Mouse (Mus musculus) forelimb bud, embryonic 11.5 days (tissue): ENCODE data around the gene Batf2.
"Not testable (repeated sequence)": the region's sequence is repeated elsewhere in the genome, so short reads cannot be mapped to it uniquely, and the experiment has no call there.

Experiments
- DNase-seq: peaks from one replicate; pipeline ENCODE4 v3.0.0-alpha.2; 2012; ENCODE audit warnings: low read depth, low spot score

Gene Batf2

DNA sequence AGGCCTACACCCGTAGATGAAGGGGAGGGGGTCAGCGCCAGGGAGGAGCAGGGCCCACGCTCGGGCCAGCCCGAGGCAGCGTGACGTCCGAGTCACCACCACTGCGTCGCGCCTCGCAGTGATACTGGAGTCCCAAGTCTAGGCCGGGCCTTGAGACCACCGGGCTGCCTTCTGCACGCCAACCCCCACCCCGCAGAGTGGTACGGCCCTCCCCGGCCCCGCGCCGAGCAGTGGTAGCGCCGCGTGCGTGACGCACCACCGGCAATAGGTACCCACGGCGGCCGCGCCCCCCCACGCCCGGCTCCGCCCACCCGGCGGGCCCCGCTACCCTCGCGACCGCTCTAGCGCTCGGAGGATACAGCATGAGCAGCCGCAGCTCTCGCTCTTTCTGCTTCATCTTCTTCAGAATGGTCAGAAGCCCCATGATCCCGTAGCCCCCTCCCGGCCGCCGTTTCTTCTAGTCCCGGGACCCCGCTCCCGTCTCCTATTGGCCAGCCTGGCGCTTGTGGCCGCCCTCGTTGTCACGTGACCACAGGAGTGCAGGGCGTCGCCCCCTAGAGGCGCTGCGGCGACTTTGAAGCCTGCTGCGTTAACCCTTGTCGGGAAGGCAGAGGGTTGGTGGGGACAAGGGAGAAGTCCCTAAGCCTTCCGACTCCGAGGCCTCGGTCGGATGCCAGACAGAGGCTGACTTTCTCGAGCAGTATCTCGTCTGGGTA lies at the start of gene Batf2:
TSS of gene Batf2 (plus strand) at position 306 of the 716 bp plus-strand sequence.
- DNase-seq = peak; percentile 97

DNA sequence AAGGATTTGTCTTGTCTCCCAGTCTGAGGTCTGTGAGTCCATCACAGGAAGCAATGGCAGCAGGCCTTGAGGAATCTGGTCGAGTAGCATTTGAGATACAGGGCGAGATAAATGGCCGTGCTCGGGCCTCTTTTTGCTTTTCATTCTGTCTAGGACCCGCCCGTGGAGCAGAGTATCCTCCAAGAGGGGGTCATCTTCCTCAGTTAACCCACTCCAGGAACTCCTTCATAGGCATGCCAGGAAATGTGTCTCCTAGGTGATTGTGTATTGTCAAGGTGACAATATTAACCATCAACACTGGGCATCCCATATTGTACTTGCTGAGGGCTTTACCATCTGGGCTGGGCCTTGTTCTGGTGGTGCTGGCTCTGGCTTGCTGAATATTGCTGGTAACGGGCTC lies 46.7 kb upstream of the Batf2 start, which contains the start of gene AC131692.1:
TSS of gene AC131692.1 (plus strand) at position 301 of the 400 bp plus-strand sequence.
- DNase-seq = no peak

DNA sequence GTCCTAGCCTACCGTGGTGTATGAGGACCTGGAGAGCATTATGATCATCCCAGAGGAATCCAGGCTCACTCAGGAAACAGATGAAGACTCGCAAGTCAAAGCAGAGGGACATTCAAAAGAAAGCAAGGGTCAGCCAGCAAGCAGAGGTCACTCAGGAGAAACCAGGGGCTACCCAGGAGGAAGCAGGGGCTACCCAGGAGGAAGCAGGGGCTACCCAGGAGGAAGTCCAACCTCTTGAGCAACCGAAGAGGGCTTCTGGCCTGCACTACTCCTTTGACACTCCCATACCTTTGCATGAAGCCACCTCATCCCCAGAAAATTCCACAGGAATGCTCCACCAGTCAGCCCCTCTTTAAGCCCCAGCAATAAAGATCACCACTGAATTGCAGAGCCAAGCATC lies 42.9 kb upstream of the Batf2 start:
- DNase-seq = no peak

DNA sequence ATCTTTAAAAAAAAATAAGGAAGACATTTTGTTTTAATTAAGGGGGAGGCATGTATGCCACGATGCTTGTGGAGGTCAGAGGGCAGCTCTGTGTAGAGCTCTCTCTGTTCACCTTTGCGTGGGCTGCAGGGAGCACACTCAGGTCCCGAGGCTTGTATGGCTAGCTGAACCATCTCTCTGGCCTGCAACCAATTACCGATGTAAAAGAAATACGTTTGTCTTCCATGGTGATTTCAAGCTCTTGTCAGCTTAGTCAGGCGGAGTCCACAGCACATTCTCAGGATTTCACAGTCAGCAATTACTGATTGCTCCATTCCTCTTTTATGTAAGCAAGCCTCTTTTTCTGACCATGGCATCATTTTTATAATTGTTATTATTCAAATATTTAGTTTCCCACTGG lies 39.6 kb upstream of the Batf2 start:
- DNase-seq = no peak

DNA sequence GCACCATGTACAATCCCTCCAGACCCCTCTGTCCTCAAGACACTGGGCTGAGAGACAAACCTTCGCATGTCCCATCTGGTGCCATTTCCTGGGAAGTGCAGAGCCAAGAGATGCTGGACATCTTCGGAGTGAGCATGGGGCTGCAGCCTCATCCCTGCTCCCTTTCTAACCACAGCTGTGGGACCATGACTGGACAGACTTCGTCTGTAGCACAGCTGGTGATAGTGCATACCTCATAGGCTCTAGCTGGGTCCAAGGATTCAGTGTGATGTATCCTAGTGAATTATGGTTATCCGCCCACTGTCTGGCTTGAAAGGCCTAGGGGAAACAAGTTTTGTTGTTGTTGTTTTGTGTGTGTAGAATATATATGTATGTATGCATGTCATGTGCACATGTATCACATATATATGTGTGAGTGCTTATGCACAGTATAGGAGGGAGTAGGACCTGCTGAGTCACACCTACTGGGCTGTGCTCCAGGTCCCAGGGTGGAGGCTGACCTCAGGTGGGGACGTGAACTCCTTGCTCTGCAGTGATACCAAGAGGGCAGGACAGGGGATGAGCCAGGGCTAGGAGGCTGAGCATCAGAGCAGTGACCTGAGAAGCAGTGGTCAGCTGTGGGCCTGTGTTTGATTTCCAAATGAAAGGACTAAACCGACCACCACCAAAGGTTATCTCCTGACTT lies 38.5 kb upstream of the Batf2 start:
- DNase-seq = no peak

DNA sequence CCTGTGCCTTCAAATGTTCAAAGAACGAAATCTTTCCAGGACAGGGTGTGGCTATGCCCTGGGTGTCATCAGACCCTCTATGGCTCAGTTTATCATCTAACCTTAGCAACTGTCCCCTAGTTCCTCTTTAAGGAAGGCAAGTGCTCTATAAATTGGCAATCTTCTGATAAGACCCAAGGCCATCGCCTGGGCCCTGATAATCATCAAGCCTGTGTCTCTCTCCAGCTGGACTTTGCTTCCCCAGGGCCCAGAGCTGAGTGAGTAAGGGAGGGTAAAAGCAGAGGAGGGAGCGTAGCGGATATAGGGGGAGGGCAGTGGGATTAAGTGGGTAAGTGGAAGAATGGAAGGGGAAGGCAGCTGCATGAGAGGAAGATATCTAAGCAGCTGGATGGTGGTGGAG lies 36.3 kb upstream of the Batf2 start:
- no peak for DNase-seq

DNA sequence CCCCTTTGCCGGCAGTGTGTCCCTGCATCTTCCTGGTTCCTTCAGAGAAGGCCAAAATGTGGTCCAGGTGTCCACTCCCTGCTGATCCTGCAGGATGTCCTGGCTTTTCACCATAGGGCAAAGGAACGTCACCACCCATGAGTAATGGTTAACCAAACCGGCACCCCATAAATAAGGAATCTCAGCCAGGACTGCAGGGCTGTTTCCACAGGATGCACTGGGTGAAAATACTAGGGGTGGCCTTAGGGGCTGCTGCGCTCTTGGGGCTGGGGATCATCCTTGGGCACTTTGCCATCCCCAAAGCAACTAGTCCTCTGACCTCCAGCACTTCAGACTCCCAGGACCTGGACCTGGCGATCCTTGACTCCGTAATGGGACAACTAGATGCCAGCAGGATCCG lies 35.2 kb upstream of the Batf2 start, which contains the start of gene Naaladl1:
TSS of gene Naaladl1 (plus strand) at position 197 of the 400 bp plus-strand sequence.
- no peak for DNase-seq

DNA sequence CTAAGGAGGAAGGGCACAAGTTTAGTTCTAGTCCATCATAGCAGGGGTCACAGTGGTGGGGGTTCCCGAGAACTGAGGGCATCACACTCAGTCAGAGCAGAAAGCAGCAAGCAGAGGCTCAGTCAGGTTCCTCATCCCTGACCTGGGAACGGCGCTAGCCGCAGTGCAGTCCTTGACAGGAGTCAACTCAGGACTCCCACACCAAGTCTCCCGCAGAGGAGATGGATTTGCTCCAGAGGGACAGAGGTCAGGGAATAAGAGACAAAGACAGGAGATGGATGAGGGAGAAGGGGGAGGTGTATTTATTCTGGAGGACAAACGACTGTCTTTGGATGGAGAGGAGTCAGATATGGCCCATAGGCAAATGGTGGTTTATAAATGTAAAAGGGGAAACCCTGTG lies 27.7 kb upstream of the Batf2 start:
- no peak for DNase-seq

DNA sequence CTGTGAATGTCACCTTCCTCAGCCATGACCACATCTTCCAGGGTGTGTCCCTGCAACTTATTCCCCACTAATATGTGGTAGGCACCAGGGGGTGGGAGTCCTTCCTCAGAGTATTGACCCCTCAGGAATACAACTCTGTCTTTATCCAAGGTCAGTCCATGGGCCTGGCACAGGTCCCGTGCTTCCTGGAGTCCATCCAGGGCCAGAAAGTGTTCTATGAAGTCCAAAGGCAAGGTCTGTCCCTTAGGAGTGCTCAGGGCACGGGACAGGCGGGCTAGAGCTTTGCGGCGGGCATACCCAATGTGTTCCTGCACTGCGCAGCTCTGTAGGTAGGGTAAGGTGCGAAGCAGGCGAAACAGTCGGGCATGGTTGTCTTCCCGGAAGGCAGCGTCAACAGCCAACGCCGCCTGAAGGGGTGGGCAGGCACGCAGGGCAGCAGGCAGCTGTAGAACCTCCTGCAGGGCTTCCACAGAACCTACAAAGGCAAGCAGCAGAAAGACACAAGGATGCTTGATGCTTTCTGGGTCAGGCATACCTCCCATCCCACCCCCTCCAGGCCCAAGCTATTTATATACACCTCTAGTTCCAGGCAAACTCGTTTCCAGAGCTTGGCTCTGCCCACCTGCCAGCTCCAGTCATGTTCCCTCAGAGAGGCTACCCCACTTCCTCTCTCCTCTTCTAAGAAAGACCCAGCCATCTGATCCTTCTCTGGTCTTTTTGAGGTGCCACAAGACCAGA lies 24.5 kb upstream of the Batf2 start:
- DNase-seq = no peak

DNA sequence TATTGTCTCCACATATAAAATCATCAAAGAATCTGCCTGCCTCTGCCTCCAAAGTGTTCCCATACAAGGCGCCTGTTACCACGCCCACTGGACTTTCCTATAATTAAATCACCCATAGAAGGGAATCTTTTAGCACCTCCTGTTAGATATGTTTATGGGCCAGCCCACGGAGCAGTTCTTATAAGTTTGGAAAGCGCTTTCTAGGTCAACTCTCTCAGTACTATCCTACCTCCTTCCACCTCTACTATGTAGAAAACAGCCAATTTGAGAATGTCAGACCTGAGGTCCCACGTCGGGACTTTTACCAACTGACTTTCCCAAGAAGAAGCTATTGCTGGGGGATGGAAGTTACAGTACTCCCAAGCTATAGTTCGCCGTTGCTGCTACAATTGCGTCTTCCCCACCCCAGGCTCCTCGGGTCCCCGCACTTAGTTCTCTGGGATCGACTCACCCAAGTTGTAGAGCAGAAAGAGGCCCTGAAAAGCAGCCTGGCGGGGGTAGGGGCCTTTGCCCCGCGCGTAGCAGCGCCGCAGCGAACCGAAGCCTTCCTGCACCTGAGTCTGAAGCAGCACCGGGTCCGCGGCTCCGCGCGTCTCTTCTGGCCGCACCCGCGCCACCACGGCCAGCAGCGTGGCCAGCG lies 23.3 kb upstream of the Batf2 start:
- DNase-seq = no peak

DNA sequence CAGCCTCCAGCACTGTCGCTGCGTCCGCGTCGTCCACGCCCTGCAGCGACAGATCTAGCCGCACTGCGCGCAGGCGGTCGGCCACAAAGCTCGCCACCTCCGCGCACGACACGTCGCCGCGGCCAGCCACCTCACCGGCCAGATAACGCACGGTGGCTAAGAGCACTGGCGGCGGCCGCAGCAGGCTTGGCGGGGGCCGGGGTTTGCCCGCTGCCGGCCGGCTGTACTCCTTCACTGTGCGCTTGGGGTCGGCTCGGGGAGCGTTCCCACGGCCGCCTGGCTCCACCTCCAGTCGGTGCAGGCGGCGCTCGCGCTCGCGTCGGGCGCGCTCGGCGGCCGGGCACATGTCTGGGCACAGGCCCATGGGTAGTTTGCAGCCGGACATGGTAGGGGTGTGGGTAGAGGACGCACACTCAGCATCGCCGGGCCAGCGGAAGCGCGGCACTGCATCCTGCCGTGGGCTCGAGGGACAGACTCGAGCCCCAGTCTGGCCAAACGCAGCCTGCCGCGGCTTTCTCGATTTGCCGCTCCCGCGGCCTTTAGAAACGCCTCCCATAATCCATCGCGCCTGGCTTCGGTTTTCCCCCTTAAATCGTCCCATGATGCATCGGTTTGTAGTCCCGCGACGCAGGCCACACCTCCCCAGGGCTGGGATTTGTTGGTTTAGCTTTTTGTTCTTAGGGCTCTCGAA lies 22.7 kb upstream of the Batf2 start, which contains the start of gene Sac3d1:
TSS of gene Sac3d1 (minus strand) at position 665 of the 691 bp plus-strand sequence.
- DNase-seq = peak; percentile 94

DNA sequence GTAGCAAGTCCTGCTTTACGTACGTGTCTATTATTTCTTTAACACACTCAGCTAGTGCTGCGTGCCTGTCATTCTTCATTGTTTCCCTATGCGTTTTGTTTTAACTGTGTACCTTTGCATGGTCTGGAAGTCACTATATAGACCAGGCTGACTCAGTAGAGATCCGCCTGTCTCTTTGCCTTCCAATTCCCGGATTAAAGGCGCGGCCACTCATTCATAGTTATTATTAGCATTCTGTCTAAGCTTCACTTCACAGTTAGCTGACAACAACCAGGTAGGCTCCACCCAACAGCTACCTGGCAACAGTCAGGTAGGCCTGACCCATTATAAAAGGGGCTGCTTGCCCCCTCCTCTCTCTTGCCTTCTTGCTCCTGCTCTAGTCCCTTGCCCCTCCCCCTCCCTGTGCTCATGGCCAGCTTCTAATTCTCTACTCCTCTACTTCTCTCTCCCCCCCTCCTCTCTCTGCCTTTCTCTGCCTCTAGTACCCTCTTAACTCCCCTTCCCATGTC lies 22.1 kb upstream of the Batf2 start:
- DNase-seq = peak; percentile 10

DNA sequence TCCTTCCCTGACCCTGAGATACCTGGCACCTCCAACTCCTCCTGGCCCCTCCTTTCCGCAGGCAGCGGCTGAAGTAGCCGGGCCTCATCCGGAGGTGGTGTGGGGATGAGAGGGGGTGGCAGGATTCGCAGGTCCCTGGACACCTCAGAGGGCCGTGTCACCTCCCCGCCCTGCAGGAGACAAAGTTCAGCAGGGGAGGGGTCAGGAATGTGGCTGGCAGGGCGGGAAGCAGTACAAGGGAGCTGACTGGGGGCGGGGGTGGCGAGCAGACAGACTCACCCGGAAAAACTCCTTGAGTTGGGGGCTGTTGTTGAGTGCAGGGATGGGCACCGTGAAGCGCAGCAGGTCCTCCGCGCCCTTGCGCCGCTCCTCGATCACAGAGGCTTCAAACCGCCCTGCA lies 19.0 kb upstream of the Batf2 start:
- no peak for DNase-seq

DNA sequence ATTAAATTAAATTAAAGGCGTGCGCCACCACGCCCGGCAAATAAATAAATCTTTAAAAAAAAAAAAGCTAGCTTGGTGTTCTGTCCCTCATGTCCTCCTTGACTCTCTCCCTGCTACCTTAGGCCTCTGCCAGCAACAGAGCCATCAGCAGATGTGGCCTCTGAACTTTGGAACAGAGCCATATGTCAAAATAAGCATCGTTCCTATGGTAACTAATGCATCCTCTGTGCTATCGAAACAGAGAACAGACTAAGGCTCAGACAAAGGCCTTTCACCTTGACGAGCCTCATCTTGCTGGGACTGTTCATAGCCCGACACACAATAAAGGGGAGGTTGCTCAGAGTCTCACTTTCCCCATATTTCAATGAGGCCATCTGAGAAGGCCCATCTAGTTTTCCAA lies 17.5 kb upstream of the Batf2 start:
- peak; percentile 28 for DNase-seq

DNA sequence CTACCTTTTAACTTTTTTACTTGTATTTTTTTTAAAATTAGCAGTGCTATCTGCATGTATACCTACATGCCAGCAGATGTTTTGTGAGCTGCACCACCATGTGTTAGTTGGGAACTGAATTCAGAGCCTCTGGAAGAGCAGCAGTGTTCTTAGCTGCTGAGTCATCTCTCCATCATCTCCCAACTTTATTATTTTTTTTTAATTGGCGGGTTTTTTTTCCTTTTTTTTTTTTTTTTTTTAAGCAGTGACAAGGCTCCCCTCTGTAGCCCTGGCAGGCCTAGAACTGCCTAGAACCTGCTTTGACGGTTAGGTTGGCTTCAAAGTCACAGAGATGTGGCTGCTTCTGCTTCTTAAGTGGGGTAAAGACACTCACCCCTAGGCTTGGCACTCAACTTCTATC lies 15.9 kb upstream of the Batf2 start:
- DNase-seq = no peak

DNA sequence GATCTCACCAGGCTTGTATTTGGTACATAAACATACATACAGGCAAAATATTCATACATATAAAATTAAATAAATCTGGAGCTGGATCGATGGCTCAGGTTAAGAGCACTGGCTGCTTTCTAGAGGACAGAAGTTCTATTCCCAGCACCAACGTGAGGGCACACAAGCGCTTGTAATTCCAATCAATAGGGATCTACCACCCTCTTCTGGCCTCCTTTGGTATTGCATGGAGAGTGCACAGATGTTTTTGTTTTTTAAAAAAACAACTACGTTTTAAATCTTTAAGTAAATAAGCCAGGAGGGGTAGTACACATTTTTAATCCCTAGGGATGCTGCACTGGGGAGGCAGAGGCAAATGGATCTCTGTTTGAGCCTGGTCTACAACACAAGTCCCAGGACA lies 14.5 kb upstream of the Batf2 start:
- DNase-seq = peak; percentile 63

DNA sequence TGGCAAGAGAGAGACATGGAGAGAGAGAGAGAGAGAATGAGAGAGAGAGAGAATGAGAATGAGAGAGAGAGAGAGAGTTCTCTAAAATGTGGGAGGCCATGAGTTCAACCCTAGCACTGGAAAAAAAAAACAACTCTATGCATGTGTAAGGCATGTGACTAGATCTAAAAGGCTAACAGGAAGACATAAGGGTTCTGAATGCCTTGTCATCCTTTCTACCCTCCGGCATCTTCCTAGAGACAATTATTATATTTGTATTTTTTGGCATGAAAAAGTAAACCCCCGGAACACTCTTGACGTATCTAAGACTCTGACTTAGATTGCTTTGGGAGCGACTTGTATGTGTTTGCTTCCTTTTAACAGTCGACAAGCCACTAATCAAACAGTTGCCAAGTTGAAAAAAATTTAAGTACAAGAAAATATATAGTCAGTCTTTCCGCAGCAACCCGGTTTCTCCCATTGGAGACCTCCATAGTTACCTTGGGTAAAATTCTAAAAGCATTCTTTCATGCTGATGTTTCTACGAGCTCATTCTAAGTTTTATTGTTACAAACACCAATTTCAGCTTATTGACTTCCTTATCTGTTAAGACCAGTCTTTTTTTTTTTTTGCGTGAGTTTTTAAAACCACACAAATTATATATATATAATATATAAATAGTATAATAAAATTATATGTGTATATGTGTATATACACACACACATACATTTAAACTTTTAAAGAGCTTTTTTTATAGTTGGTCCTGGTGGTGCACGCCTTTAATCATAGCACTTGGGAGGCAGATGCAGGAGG lies 13.8 kb upstream of the Batf2 start:
- no peak for DNase-seq

DNA sequence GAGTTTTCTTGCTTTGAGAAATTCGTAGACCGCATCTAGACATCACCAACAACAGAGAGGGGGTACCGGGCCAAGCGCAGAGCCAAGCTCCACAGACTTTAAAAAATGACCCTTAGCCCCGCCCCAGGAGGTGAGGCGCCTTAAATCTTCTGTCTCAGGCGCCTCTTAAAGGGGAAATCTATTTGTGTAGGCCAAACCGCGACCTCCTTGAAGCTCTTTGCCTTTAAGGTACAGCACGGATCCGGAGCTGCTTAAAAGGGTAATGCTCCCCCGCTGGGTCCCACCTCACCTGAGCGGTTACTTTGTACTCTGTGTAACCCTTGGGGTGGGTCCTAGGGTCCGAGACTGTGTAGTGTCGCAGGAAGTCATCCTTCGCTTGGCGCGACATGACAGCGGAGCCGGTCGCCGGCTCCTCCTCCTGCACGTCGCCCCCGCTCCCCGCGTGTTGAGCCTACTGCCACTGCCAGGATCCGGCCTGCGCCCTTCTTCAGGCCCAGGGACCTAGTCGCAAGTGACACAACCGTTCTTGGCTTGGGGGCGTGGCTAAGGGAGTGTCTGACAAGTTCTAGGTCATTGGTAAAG lies 12.9 kb upstream of the Batf2 start, which contains the start of gene Snx15:
TSS of gene Snx15 (minus strand) at position 545 of the 582 bp plus-strand sequence.
- peak; percentile 95 for DNase-seq

DNA sequence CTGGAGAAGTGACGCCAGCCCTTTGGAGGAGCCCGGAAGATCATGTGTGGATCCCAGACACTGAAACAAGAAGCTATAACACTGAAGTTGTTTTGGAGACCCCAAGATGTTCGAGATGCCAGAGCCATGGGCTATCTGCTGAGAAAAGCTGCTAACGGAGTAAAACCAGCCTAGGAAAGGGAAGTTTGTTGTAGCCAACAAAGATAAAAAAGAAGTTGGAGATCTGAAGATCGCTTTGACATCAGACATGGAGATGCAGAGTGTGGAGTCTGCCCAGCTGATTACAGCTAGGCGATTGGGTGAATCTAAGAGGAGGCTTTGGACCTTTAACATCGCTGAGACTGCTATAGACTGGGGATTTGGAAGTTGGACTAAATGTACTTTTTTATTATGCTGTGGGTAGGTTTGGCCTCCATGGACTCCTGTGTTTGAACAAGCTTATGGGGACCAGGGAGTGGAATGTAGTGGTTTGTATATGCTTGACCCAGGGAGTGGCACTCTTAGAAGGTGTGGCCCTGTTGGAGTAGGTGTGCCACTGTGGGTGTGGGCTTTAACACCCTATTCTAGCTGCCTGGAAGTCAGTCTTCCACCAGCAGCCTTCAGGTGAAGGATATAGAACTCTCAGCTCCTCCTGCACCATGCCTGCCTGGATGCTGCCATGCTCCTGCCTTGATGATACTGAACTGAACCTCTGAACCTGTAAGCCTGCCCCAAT lies 10.2 kb upstream of the Batf2 start:
- not testable (repeated sequence) for DNase-seq
